Mouse (Mus musculus) thymus, adult 2 months (tissue): ENCODE results near the gene Utf1. TPM values are rescaled to one million over a fixed set of nuclear protein-coding genes. Genes with fewer than 3 reads are reported as not detected.

Source experiments
- DNase-seq: peaks from one replicate; pipeline ENCODE4 v3.0.0; 2021
- H3K27ac ChIP-seq: fragments of 200-500 bp; 2 replicates; pipeline ENCODE4 v1.5.1; 2012; ENCODE audit warnings: low read length, control low read depth; ENCODE audit not compliant: control insufficient read depth, insufficient read depth
- H3K27me3 ChIP-seq: fragments of 200-500 bp; 2 replicates; pipeline ENCODE4 v1.6.1; 2012; ENCODE audit warnings: mild to moderate bottlenecking, low read length, moderate library complexity, mixed read lengths; ENCODE audit not compliant: control insufficient read depth, insufficient read depth
- H3K36me3 ChIP-seq: fragments of 200-500 bp; 2 replicates; pipeline ENCODE4 v1.6.1; 2012; ENCODE audit warnings: mild to moderate bottlenecking, low read length, moderate library complexity; ENCODE audit not compliant: control insufficient read depth, insufficient read depth
- H3K4me1 ChIP-seq: fragments of 200-500 bp; replicated peaks from 2 replicates; pipeline ENCODE4 v1.6.1; 2012; ENCODE audit warnings: low read length; ENCODE audit not compliant: control insufficient read depth, insufficient read depth
- H3K4me3 ChIP-seq: fragments of 200-500 bp; 2 replicates; pipeline ENCODE4 v1.5.1; 2012; ENCODE audit warnings: mild to moderate bottlenecking, low read length, control low read depth, moderate library complexity; ENCODE audit not compliant: control insufficient read depth, insufficient read depth
- CTCF ChIP-seq: fragments of 200-500 bp; IDR thresholded peaks from 2 replicates; pipeline ENCODE4 v1.5.1; 2012; ENCODE audit warnings: mild to moderate bottlenecking, control low read depth, low read length, moderate library complexity, borderline replicate concordance; ENCODE audit not compliant: control insufficient read depth, poor library complexity, insufficient read depth; ENCODE audit errors: extremely low read depth
- POLR2A ChIP-seq: fragments of 200-500 bp; IDR thresholded peaks from 2 replicates; pipeline ENCODE4 v1.6.1; 2012; ENCODE audit warnings: mild to moderate bottlenecking, low read length, control low read depth, moderate library complexity; ENCODE audit not compliant: control insufficient read depth, poor library complexity, insufficient read depth; ENCODE audit errors: extremely low read depth
- WGBS: fragments of 180-500 bp; shearing (Covaris S2); methylation state at CpG from one replicate; pipeline ENCODE4 v1.1.7; 2018; 5-methylcytosine and 5-hydroxymethylcytosine counted together
- polyA plus RNA-seq: library from polyadenylated mRNA; depleted of rRNA; stranded (reverse); fragments of >200 nt; gene quantifications from 2 replicates; pipeline ENCODE4 v1.2.3, GENCODE M21; 2012

The Utf1 gene
- polyA plus RNA-seq, 1 experiment = 13.8 TPM

DNA sequence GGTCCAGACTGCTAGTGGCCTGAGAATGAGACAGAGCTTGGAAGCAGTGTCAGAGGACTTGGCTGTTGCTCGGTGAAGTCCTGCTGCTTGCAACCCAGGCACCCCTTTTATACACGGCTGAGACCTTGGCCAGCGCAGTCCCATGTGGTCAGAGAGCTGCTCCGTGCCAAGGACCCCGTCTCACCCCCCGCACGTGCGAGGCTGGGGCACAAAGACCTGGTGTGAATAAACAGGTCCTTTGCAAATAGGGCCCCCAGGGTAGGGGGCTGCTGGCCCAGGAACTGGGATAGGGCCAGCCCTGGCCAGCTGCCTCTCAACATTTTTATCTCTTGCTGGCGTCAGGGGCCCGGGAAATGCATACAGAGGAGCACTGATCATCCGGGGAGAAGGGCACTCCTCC, 14.4 kb downstream of the Utf1 start:
- Histone ChIP-seq H3K27me3 (no peaks in the 10 kb centered on the region), H3K4me3 (no peak overlapping the region), H3K27ac (no peak overlapping the region), H3K4me1 (no peaks in the 10 kb centered on the region), H3K36me3 (no peaks in the 10 kb centered on the region)
- WGBS = 63% methylated on average over 11 of the region's 11 CpGs
- TF ChIP-seq CTCF (no peak), POLR2A (no peak)
- DNase-seq = no peak

- no peak for TF ChIP-seq POLR2A
- no peak for TF ChIP-seq CTCF
- Histone ChIP-seq H3K4me1 (no peaks in the 10 kb centered on the region), H3K36me3 (no peaks in the 10 kb centered on the region), H3K27me3 (no peaks in the 10 kb centered on the region), H3K27ac (no peak overlapping the region), H3K4me3 (no peak overlapping the region)
- no peak for DNase-seq
- WGBS = 96% methylated on average over 10 of the region's 10 CpGs
These were observed 17.6 kb downstream of the Utf1 start for GRCm38 (mm10) chr7:139961141-139961540.

- no peak for DNase-seq
- Histone ChIP-seq H3K27ac (no peak overlapping the region), H3K4me1 (no peaks in the 10 kb centered on the region), H3K27me3 (no peaks in the 10 kb centered on the region), H3K36me3 (no peaks in the 10 kb centered on the region), H3K4me3 (no peak overlapping the region)
- TF ChIP-seq CTCF (no peak), POLR2A (no peak)
- 74% methylated on average over 4 of the region's 4 CpGs for WGBS
These were observed 20.2 kb downstream of the Utf1 start for GRCm38 (mm10) chr7:139963814-139964213.

DNA sequence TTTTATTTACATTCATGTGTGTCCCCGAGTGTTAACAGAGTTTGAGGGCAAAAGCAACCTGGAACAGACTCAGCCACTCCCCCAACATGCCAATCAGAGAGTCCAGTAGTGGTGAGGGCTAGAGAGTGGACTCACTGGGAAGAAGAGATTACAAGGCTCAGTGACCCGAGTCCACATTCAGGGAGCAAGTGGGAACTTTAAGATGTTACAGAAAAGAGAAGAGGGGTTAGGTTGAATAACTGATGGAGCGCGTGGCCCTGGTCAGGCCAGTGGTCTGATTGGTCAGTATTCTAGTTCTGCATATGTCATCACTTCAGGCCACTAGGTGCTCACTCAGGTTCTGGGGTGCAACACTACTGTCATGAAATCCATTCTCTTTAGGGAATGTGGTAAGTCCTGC, 23.6 kb downstream of the Utf1 start:
- 75% methylated on average over 4 of the region's 4 CpGs for WGBS
- no peaks in the 10 kb centered on the region for H3K27me3 ChIP-seq
- H3K27ac ChIP-seq = no peak overlapping the region
- peaks cover 11% of the 10 kb centered on the region for H3K4me1 ChIP-seq
- H3K36me3 ChIP-seq = no peaks in the 10 kb centered on the region
- H3K4me3 ChIP-seq = no peak overlapping the region
- TF ChIP-seq POLR2A (no peak), CTCF (no peak)
- no peak for DNase-seq

- WGBS = 37% methylated on average over 5 of the region's 5 CpGs
These were observed 24.8 kb downstream of the Utf1 start for GRCm38 (mm10) chr7:139968428-139968827.

DNA sequence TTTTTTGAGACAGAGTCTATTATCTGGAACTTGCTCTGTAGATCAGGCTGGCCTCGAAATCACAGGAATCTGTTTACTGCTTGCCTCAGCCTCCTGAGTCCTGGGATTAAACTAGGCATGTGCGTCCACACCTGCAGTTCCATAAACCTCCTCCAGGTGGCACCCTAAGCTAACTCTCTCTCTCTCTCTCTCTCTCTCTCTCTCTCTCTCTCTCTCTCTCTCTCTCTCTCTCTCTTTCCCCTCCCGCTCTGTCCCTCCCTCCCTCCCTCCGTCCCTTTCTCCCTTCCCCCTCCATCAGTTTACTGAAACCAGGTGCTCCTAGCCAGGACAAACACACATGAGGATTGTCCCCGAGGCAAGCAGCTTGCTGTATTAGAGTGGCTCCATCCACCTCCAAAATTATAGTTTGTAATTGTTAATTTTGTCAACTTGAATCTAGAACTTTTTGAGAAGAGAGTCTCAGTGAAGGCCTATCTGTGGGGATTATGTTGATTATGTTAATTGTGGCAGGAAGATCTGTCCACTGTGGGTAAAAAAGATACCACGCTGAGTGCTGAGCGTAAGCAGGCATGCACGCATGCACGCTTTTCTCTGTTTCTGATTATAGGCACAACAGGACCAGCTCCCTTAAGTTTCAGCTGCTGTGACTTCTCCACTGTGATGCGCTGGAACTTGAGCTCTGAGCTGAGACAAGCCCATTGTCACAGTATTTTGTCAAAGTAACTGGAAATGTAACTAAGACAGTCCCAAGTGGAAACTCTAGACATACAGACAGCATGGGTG, 25.9 kb downstream of the Utf1 start:
- no peak for TF ChIP-seq CTCF
- no peak for TF ChIP-seq POLR2A

More at GRCm38 (mm10) chr7:139968428-139968827, 24.8 kb downstream of the Utf1 start:
- TF ChIP-seq POLR2A (no peak), CTCF (no peak)
- H3K4me1 ChIP-seq = peaks cover 11% of the 10 kb centered on the region
- no peak overlapping the region for H3K27ac ChIP-seq
- no peaks in the 10 kb centered on the region for H3K27me3 ChIP-seq
- no peaks in the 10 kb centered on the region for H3K36me3 ChIP-seq
- H3K4me3 ChIP-seq = no peak overlapping the region
- DNase-seq = no peak

GRCm38 (mm10) chr7:139970216-139970919, 26.8 kb downstream of the Utf1 start:
- H3K4me3 ChIP-seq = no peak overlapping the region
- TF ChIP-seq POLR2A = no peak
- DNase-seq = no peak
- 64% methylated on average over 10 of the region's 10 CpGs for WGBS
- H3K27me3 ChIP-seq = no peaks in the 10 kb centered on the region
- H3K36me3 ChIP-seq = no peaks in the 10 kb centered on the region
- H3K27ac ChIP-seq = no peak overlapping the region
- H3K4me1 ChIP-seq = peaks cover 22% of the 10 kb centered on the region

More for the DNA sequence above, 25.9 kb downstream of the Utf1 start:
- Histone ChIP-seq H3K4me1 (peaks cover 19% of the 10 kb centered on the region), H3K27me3 (no peaks in the 10 kb centered on the region), H3K36me3 (no peaks in the 10 kb centered on the region), H3K4me3 (no peak overlapping the region), H3K27ac (no peak overlapping the region)
- 48% methylated on average over 10 of the region's 10 CpGs for WGBS
- peak; percentile 74 for DNase-seq
